Mouse (Mus musculus): Measurements from ENCODE around the gene Hivep3. TPM values are rescaled to one million over a fixed set of nuclear protein-coding genes. Genes with fewer than 3 reads are reported as not detected.

The Hivep3 gene
- polyA plus RNA-seq, 1 experiment = 0.54 TPM

DNA sequence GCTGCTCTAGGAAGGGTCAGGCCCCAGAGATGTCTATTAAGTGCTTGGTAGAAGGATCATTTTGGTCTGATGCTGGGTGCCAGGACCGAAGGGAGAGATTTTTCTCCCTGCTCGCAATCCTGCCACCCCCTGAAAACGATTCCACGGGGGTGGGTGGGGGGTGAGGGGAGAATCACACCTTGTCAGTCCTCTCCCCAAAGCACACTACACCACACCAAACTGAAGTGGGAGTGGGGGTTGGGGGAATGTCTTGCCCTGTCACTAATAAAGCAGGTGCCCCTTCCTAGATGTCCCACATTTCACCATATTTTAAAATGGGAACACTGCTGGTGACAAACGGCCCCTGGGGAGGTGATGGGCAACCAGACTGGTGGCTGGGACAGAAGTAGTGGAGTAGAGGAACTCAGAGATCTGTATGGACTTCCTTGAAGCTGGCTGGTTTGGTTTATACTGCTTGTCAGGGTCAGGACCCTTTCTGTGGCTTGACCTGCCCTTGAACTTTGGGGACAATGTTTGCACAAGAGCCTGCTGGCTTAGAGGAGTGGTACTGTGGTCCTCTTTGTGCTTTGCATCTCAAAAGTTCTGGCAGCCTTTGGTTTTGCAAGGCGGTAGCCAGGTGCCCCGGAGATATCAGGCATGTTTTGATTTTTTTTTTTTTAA lies 81.7 kb downstream of the Hivep3 start:
- TF ChIP-seq MAX (IDR thresholded peaks at IDR 0.05; ENCODE audit: low read depth) (no peak), CEBPB (IDR thresholded peaks at IDR 0.05; ENCODE audit: insufficient read depth, poor library complexity, severe bottlenecking) (no peak), POLR2A (IDR thresholded peaks at IDR 0.05; ENCODE audit: insufficient read length, low read depth) (no peak), POLR2AphosphoS2 (IDR thresholded peaks at IDR 0.05; ENCODE audit: insufficient read length, low read depth) (no peak), TCF3 (IDR thresholded peaks at IDR 0.05; ENCODE audit: insufficient read length, low read depth) (no peak), MYOD1 (IDR thresholded peaks at IDR 0.05; ENCODE audit: control insufficient read depth in 1 of 3, insufficient read length in 2 of 3, low read depth in 2 of 3) (no peak)
- H3K79me2 ChIP-seq (ENCODE audit: control insufficient read depth, insufficient read depth) = no peaks in the 10 kb centered on the region
- peaks cover 29% of the 10 kb centered on the region for H3K27me3 ChIP-seq (ENCODE audit: control insufficient read depth, insufficient read depth, insufficient read length)
- no peak overlapping the region for H3ac ChIP-seq (ENCODE audit: control insufficient read depth, insufficient read length)
- no peaks in the 10 kb centered on the region for H3K36me3 ChIP-seq (ENCODE audit: control insufficient read depth, insufficient read depth)
- H3K4me3 ChIP-seq = no peak overlapping the region
- H3K4me2 ChIP-seq (ENCODE audit: low read depth) = no peak overlapping the region

DNA sequence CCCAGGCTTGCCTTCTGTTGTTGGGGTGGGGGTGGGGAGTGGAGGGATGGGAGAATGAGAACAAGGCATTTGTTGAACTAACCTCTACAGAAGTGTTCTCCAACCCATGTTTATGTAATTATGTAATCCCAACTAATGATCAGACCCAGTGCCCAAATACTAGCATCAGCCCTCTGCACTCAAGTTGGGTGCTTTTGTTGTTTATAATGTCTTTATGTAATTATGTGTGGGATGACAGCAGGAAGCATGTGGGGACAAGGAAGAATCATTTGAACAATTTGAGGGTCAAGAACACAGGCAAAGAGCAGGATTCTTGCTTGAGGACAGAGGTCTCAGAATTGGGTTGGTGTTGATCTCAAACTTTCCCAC lies 82.2 kb downstream of the Hivep3 start:
- TF ChIP-seq E2F4 (IDR thresholded peaks at IDR 0.05; ENCODE audit: insufficient read depth) (no peak), POLR2A (IDR thresholded peaks at IDR 0.05; ENCODE audit: insufficient read length, low read depth) (no peak), TCF3 (IDR thresholded peaks at IDR 0.05; ENCODE audit: insufficient read length, low read depth) (no peak), TCF12 (IDR thresholded peaks at IDR 0.05; ENCODE audit: insufficient read depth, poor library complexity, severe bottlenecking) (no peak), USF1 (IDR thresholded peaks at IDR 0.05; ENCODE audit: low read depth) (no peak), SRF (IDR thresholded peaks at IDR 0.05; ENCODE audit: control insufficient read depth, insufficient read length, low read depth) (no peak), POLR2AphosphoS2 (IDR thresholded peaks at IDR 0.05; ENCODE audit: insufficient read length, low read depth) (no peak), MAX (IDR thresholded peaks at IDR 0.05; ENCODE audit: low read depth) (no peak), REST (IDR thresholded peaks at IDR 0.05; ENCODE audit: insufficient read depth, insufficient read length) (no peak)
- Histone ChIP-seq H3K79me2 (ENCODE audit: control insufficient read depth, insufficient read depth) (no peaks in the 10 kb centered on the region), H3K4me2 (ENCODE audit: low read depth) (no peak overlapping the region), H3K36me3 (ENCODE audit: control insufficient read depth, insufficient read depth) (no peaks in the 10 kb centered on the region), H3K27me3 (ENCODE audit: control insufficient read depth, insufficient read depth, insufficient read length) (peaks cover 29% of the 10 kb centered on the region), H3ac (ENCODE audit: control insufficient read depth, insufficient read length) (no peak overlapping the region), H3K4me3 (no peak overlapping the region)

DNA sequence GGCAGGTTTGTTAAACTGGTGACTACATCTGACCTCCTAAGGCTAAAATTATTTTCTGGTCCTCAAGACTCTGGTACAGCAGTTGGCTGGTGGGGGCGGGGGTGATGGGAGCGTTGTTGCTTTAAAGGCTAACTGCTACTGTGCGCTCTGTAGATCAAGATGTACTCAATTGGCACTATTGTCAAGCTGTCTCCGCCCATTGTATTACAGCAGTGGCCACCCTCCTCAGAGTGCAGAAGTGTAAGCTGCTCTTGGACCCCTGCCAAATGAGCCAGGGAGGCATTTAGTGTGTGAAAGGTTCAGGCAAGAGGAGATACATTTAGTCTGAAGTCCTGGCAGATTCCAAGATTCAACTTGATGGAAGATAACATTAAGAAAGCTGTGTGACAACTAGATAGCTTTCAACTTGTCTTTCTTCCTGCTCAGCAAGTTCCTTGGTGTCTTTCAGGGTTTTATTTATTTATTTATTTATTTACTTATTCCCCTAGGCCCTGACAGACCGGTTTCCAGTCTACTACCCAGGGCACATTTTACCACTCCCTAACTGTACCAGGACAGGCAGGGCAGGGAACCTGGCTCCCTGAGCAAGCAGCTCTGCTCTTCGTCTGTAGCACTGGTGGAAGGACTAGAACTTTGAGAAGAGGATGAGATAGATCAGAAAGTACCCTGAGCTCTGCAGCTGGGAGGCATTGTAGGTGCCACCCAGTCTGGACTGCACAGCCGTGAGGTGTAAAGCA lies 83.2 kb downstream of the Hivep3 start:
- peaks cover 29% of the 10 kb centered on the region for H3K27me3 ChIP-seq (ENCODE audit: control insufficient read depth, insufficient read depth, insufficient read length)
- no peak overlapping the region for H3K4me2 ChIP-seq (ENCODE audit: low read depth)
- H3ac ChIP-seq (ENCODE audit: control insufficient read depth, insufficient read length) = no peak overlapping the region

DNA sequence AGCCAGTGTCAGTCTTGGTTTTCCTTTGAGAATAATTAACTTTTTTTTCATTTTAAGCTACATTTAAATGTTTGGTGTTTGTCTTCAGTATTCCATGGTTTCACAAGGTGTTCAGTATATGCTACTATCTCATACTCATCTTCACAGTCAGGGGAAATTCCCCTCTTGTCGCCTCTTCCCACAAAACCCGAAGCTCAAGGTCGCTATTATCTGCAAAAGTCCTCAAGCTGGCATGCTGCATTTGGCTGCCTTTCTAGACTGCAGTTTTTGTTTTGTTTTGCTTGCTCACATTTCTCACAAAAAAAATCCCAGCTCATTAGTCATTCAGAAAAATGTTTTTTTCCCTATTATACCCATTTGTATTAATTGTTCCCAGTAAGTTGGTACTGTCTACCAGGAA lies 92.4 kb downstream of the Hivep3 start:
- TF ChIP-seq POLR2A (IDR thresholded peaks at IDR 0.05; ENCODE audit: insufficient read length, low read depth) (no peak), E2F4 (IDR thresholded peaks at IDR 0.05; ENCODE audit: insufficient read depth) (no peak), MYOG (IDR thresholded peaks at IDR 0.05; ENCODE audit: control insufficient read depth in 1 of 3, insufficient read depth in 1 of 3, insufficient read length in 2 of 3, low read depth in 2 of 3) (no peak), POLR2AphosphoS2 (IDR thresholded peaks at IDR 0.05; ENCODE audit: insufficient read length, low read depth) (no peak), CEBPB (IDR thresholded peaks at IDR 0.05; ENCODE audit: insufficient read depth, poor library complexity, severe bottlenecking) (no peak), USF1 (IDR thresholded peaks at IDR 0.05; ENCODE audit: low read depth) (no peak), REST (IDR thresholded peaks at IDR 0.05; ENCODE audit: insufficient read depth, insufficient read length) (no peak), MYOD1 (IDR thresholded peaks at IDR 0.05; ENCODE audit: control insufficient read depth in 1 of 3, insufficient read length in 2 of 3, low read depth in 2 of 3) (no peak), TCF12 (IDR thresholded peaks at IDR 0.05; ENCODE audit: insufficient read depth, poor library complexity, severe bottlenecking) (no peak), MAX (IDR thresholded peaks at IDR 0.05; ENCODE audit: low read depth) (no peak), SRF (IDR thresholded peaks at IDR 0.05; ENCODE audit: control insufficient read depth, insufficient read length, low read depth) (no peak), TCF3 (IDR thresholded peaks at IDR 0.05; ENCODE audit: insufficient read length, low read depth) (no peak)
- no peaks in the 10 kb centered on the region for H3K27me3 ChIP-seq (ENCODE audit: control insufficient read depth, insufficient read depth, insufficient read length)
- no peak overlapping the region for H3K4me3 ChIP-seq
- H3K36me3 ChIP-seq (ENCODE audit: control insufficient read depth, insufficient read depth) = no peaks in the 10 kb centered on the region
- H3K79me2 ChIP-seq (ENCODE audit: control insufficient read depth, insufficient read depth) = no peaks in the 10 kb centered on the region
- H3K4me2 ChIP-seq (ENCODE audit: low read depth) = no peak overlapping the region
- no peak overlapping the region for H3ac ChIP-seq (ENCODE audit: control insufficient read depth, insufficient read length)

More for the DNA sequence above, 83.2 kb downstream of the Hivep3 start:
- Histone ChIP-seq H3K36me3 (ENCODE audit: control insufficient read depth, insufficient read depth) (no peaks in the 10 kb centered on the region), H3K4me3 (no peak overlapping the region), H3K79me2 (ENCODE audit: control insufficient read depth, insufficient read depth) (no peaks in the 10 kb centered on the region)
- no peak for TF ChIP-seq USF1 (IDR thresholded peaks at IDR 0.05; ENCODE audit: low read depth)
- TF ChIP-seq SRF (IDR thresholded peaks at IDR 0.05; ENCODE audit: control insufficient read depth, insufficient read length, low read depth) = no peak
- TF ChIP-seq CEBPB (IDR thresholded peaks at IDR 0.05; ENCODE audit: insufficient read depth, poor library complexity, severe bottlenecking) = no peak
- no peak for TF ChIP-seq E2F4 (IDR thresholded peaks at IDR 0.05; ENCODE audit: insufficient read depth)
- TF ChIP-seq TCF12 (IDR thresholded peaks at IDR 0.05; ENCODE audit: insufficient read depth, poor library complexity, severe bottlenecking) = no peak
- no peak for TF ChIP-seq REST (IDR thresholded peaks at IDR 0.05; ENCODE audit: insufficient read depth, insufficient read length)
- no peak for TF ChIP-seq TCF3 (IDR thresholded peaks at IDR 0.05; ENCODE audit: insufficient read length, low read depth)
- no peak for TF ChIP-seq POLR2A (IDR thresholded peaks at IDR 0.05; ENCODE audit: insufficient read length, low read depth)
- TF ChIP-seq MAX (IDR thresholded peaks at IDR 0.05; ENCODE audit: low read depth) = no peak

Data from myocyte (in vitro differentiated cells).